Mouse (Mus musculus) R1 (cell line): ENCODE measurements around the gene Rnase12.

Experiments used
- DNase-seq: peaks from one replicate; pipeline ENCODE4 v3.0.0-alpha.2; 2018; ENCODE audit warnings: low read depth, low spot score

Rnase12 gene

GRCm38 (mm10) chr14:51057401-51057831, at the start of gene Rnase12:
Gene Rnase12, minus strand, starts transcription at chr14:51057661.
- no peak for DNase-seq

- DNase-seq, result no peak
These were observed 49.0 kb upstream of the Rnase12 start for GRCm38 (mm10) chr14:51106449-51106967.

- DNase-seq, result no peak
These were observed 46.9 kb upstream of the Rnase12 start for GRCm38 (mm10) chr14:51104366-51104765.

GRCm38 (mm10) chr14:51103217-51103616, 45.8 kb upstream of the Rnase12 start:
- DNase-seq, result peak; percentile 63

GRCm38 (mm10) chr14:51101284-51101683, 43.8 kb upstream of the Rnase12 start:
- peak; percentile 9 for DNase-seq

- no peak for DNase-seq
These were observed 41.5 kb upstream of the Rnase12 start for GRCm38 (mm10) chr14:51098921-51099320.

- peak; percentile 61 for DNase-seq
These were observed 40.8 kb upstream of the Rnase12 start for GRCm38 (mm10) chr14:51098300-51098699.

- no peak for DNase-seq
These were observed 38.5 kb upstream of the Rnase12 start for GRCm38 (mm10) chr14:51095736-51096524.

- no peak for DNase-seq
These were observed 37.5 kb upstream of the Rnase12 start for GRCm38 (mm10) chr14:51094921-51095320.

GRCm38 (mm10) chr14:51094096-51094875, 36.8 kb upstream of the Rnase12 start:
- no peak for DNase-seq

GRCm38 (mm10) chr14:51093496-51093895, 36.0 kb upstream of the Rnase12 start:
- DNase-seq, result no peak

- DNase-seq, result no peak
These were observed 34.7 kb upstream of the Rnase12 start for GRCm38 (mm10) chr14:51092073-51092620.

GRCm38 (mm10) chr14:51090921-51091900, 33.8 kb upstream of the Rnase12 start, which contains the start of the genes Rnase4 and Ang:
Gene Rnase4, plus strand, starts transcription at chr14:51091077.
Gene Ang, plus strand, starts transcription at chr14:51091150.
- DNase-seq, result peak; percentile 93

- peak; percentile 89 for DNase-seq
These were observed 32.8 kb upstream of the Rnase12 start for GRCm38 (mm10) chr14:51090077-51090781.

- DNase-seq, result no peak
These were observed 32.2 kb upstream of the Rnase12 start for GRCm38 (mm10) chr14:51089674-51090076.

- DNase-seq, result peak; percentile 98
These were observed 31.7 kb upstream of the Rnase12 start for GRCm38 (mm10) chr14:51088970-51089673.

GRCm38 (mm10) chr14:51088166-51088969, 30.9 kb upstream of the Rnase12 start:
- DNase-seq, result peak; percentile 92

- DNase-seq, result no peak
These were observed 30.3 kb upstream of the Rnase12 start for GRCm38 (mm10) chr14:51087762-51088161.

- no peak for DNase-seq
These were observed 28.4 kb upstream of the Rnase12 start for GRCm38 (mm10) chr14:51085911-51086310.
